Mouse (Mus musculus): Measurements from ENCODE around the gene Me1.

DNA sequence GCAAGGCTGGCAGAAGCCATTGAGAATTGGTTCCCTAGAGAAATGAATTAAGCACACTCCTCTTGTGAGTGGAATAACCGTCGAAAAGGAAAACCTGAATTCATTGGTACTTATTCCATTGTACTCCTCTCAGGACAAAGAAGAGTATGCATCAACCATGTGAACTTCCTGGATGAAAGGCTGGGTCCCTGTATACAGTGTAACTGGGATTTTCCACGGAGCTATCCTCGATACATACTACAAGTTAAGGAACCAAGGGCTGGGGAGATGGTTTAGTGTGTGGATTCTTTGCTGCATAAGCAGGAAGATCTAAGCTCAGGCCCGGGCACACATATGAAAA, 30.6 kb upstream of the Me1 start:
- TF ChIP-seq CTCF (conservative IDR thresholded peaks at IDR 0.05; ENCODE audit: low read length): no peak
- TF ChIP-seq NANOG (IDR thresholded peaks at IDR 0.05; ENCODE audit: borderline replicate concordance, low read length): no peak
